Mouse (Mus musculus): ENCODE results near the gene 9430097D07Rik. TPM values are rescaled to one million over a fixed set of nuclear protein-coding genes. Genes with fewer than 3 reads are reported as not detected.

9430097D07Rik gene
- polyA plus RNA-seq, 1 experiment = not detected

DNA sequence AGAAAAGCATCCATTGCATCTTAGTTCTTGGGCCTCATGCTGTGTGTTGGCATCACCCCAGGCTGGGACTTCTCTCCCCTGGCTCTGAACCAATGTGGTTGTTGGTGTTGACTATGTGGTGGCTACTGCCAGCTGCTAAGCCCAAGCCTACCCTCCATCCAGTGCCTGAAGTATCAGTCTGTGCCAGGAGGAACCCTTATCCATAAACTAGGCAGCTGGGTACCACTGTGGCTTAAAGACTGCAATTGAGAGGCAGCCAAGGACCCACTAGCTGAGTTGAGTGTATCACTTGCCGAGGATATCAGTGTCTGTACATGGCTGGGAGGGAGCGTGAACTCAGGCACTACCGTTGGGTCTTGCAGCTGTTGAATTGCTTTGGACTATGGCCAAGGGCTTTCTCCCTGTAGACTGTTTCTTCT lies 32.4 kb downstream of the 9430097D07Rik start:
- H3K27ac ChIP-seq (ENCODE audit: insufficient read depth, low read depth, low read length) = no peak overlapping the region
- WGBS = 35% methylated on average over 3 of the region's 3 CpGs
- TF ChIP-seq POLR2A (IDR thresholded peaks at IDR 0.05; ENCODE audit: insufficient read depth, low read depth, low read length) (no peak), CTCF (IDR thresholded peaks at IDR 0.05; ENCODE audit: insufficient read depth, low read depth, low read length) (no peak)
- H3K4me1 ChIP-seq (ENCODE audit: control insufficient read depth, insufficient read depth, low read length) = peaks cover 19% of the 10 kb centered on the region
- no peak overlapping the region for H3K4me3 ChIP-seq (ENCODE audit: insufficient read depth, low read depth, low read length)

DNA sequence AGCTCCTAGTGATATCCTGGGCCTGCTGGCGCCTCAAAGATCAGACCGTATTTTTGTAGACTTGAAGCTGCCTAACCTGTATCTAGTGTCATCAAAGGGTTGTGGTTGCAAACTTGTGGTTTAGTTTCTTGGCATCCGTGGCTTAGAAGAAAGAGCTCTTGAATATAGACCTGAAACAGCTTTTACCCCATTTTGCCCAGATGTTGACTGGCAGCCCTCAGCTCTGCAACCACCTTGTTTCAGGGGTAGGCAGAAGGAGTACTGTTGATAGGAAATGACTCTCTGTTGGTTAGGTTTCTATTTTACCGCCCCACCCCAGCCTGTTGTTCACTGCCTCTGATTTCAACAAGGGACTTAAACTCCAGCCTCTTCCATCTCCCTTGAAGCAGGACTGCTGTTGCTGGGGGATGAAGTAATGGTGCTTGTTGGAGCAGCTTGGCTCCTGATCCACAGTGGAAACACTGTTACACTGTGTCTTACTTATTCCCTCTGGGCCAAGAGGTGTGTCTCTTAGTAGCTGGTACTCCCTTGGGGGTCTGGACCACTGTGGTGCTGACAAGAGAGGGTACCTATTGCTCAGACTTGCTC lies 33.4 kb downstream of the 9430097D07Rik start:
- Histone ChIP-seq H3K27ac (ENCODE audit: insufficient read depth, low read depth, low read length) (no peak overlapping the region), H3K4me3 (ENCODE audit: insufficient read depth, low read depth, low read length) (no peak overlapping the region), H3K4me1 (ENCODE audit: control insufficient read depth, insufficient read depth, low read length) (peaks cover 18% of the 10 kb centered on the region)
- 84% methylated on average over 4 of the region's 4 CpGs for WGBS
- TF ChIP-seq POLR2A (IDR thresholded peaks at IDR 0.05; ENCODE audit: insufficient read depth, low read depth, low read length) = no peak
- TF ChIP-seq CTCF (IDR thresholded peaks at IDR 0.05; ENCODE audit: insufficient read depth, low read depth, low read length) = no peak

DNA sequence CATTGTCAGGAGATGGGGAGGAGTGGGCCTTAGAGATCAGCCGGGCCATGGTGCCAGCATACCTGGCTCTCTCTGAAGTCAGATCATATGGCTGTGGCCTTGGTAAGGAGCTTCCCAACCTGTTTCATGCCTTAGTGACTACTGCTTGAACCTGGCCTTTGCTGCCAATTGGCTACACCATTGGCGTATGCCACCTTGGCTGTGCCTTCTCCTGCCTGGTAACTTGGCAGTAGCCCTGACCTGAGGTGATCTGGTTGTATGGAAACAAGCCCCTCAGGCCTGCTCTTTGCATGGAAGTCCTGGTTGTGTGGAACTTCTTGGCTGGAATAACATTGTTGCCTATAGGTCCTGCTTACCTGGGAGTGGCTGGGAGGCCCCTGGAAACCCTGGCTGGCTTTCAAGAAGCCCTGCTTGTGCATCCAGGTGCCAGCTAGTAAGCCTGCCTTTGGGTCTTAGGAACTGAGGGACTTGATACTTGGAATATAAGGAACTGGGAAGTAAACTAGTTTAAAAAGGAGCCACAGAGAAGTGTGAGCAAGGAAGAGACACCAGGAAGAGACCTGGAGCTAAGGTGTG lies 34.1 kb downstream of the 9430097D07Rik start:
- 87% methylated on average over 2 of the region's 2 CpGs for WGBS
- H3K4me3 ChIP-seq (ENCODE audit: insufficient read depth, low read depth, low read length) = no peak overlapping the region
- TF ChIP-seq CTCF (IDR thresholded peaks at IDR 0.05; ENCODE audit: insufficient read depth, low read depth, low read length) = no peak
- no peak for TF ChIP-seq POLR2A (IDR thresholded peaks at IDR 0.05; ENCODE audit: insufficient read depth, low read depth, low read length)
- no peak overlapping the region for H3K27ac ChIP-seq (ENCODE audit: insufficient read depth, low read depth, low read length)
- H3K4me1 ChIP-seq (ENCODE audit: control insufficient read depth, insufficient read depth, low read length) = peaks cover 24% of the 10 kb centered on the region

DNA sequence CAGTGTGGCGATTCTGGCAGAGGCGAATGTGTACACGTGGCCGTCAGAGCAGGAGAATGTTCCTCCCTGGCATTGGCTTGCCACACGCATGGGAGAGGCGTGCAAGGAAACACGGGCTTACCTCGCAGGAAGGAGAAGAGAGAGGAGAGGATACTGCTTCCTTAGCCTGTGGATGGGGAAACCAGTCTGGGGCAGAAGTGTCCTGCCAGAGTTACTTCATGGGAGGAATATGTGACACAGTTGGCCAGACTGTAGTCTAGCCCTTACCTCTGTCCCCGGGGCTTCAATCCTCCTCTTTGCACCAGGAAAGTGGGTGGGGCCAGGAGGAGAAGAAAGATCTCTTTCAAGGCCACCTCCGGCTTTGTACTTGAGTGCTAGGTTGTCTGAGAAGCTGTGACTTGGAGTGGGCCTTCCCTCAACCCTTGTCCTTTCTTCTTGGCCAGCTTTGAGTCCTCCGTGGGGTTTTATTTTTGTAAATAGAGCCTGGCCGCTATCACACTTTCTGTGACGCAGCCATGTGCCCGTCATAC lies 36.0 kb downstream of the 9430097D07Rik start:
- H3K27ac ChIP-seq (ENCODE audit: insufficient read depth, low read depth, low read length) = no peak overlapping the region
- 74% methylated on average over 14 of the region's 14 CpGs for WGBS
- no peak overlapping the region for H3K4me3 ChIP-seq (ENCODE audit: insufficient read depth, low read depth, low read length)
- peaks cover 29% of the 10 kb centered on the region for H3K4me1 ChIP-seq (ENCODE audit: control insufficient read depth, insufficient read depth, low read length)
- no peak for TF ChIP-seq CTCF (IDR thresholded peaks at IDR 0.05; ENCODE audit: insufficient read depth, low read depth, low read length)

DNA sequence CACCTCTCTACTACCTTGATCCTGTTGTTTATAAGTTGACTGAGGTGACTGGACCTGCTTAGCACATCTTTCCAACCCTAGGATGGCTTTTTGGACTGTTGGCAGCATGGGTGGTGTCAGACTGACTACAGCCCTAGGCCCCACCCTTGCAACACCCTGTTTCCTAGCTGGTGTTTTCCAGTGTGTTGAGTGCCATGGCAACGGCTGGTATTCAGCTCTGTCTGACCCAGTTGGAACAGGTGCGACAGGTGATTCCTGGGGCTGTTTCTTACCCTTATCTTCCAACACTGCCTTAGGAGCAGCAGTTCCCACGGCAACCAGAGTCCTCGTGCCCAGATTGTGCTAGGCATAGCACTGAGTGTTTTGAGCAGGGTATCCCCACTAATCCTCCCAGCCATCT lies 37.0 kb downstream of the 9430097D07Rik start:
- WGBS = 43% methylated on average over 4 of the region's 4 CpGs
- H3K4me1 ChIP-seq (ENCODE audit: control insufficient read depth, insufficient read depth, low read length) = peaks cover 31% of the 10 kb centered on the region
- no peak overlapping the region; the same call in 1 of the 2 replicates for H3K4me3 ChIP-seq (ENCODE audit: insufficient read depth, low read depth, low read length)
- TF ChIP-seq POLR2A (IDR thresholded peaks at IDR 0.05; ENCODE audit: insufficient read depth, low read depth, low read length) (no peak), CTCF (IDR thresholded peaks at IDR 0.05; ENCODE audit: insufficient read depth, low read depth, low read length) (no peak)
- H3K27ac ChIP-seq (ENCODE audit: insufficient read depth, low read depth, low read length) = no peak overlapping the region

DNA sequence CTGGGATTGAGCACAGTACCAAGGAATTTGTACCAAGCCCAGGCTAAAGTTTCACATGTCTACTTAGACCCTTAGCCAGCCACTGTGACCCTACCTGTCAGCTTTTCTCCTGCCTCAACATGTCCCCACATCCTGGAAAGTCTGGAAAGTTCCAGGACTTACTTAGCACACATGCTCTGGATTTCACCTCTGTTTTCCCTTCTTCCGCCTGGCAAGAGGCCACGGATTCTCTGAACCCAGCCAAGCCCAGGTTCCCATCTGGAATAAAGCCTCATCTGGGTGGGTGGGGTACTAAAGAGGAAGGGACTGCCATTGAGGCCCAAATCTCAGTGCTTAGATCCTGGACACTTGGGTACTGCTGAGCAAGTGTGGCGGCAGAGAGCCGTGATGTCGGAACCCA lies 37.5 kb downstream of the 9430097D07Rik start:
- Histone ChIP-seq H3K27ac (ENCODE audit: insufficient read depth, low read depth, low read length) (no peak overlapping the region), H3K4me3 (ENCODE audit: insufficient read depth, low read depth, low read length) (peak overlapping the region; percentile 6; the same call in 1 of the 2 replicates), H3K4me1 (ENCODE audit: control insufficient read depth, insufficient read depth, low read length) (peaks cover 31% of the 10 kb centered on the region)
- no peak for TF ChIP-seq POLR2A (IDR thresholded peaks at IDR 0.05; ENCODE audit: insufficient read depth, low read depth, low read length)
- no peak for TF ChIP-seq CTCF (IDR thresholded peaks at IDR 0.05; ENCODE audit: insufficient read depth, low read depth, low read length)
- 71% methylated on average over 5 of the region's 5 CpGs for WGBS

DNA sequence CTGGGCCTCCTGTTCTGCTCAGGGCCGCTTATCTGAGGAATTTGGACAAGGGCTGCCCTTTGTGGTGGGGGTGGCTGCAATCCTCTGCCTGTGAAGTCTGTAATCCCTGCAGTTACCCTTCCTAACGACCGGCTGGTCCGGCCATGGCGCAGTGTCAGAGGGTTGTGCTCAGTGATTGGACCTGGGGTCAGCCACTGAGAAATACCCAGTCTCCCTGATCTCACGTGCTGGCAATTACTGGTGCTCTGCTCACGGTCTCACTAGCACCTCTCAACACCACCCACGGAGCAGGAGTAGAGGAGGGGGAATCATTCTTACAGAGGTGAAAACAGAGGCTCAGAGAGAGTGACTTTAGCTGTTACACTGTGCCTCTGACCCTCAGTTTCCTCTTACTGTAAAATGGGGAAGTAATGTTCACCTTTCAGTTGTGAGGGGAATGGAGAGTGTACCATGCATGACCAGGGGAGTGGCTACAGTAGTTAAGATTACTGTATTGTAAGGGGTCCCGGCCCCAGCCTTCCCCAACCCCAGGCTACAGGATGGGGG lies 38.1 kb downstream of the 9430097D07Rik start:
- no peak for TF ChIP-seq CTCF (IDR thresholded peaks at IDR 0.05; ENCODE audit: insufficient read depth, low read depth, low read length)
- TF ChIP-seq POLR2A (IDR thresholded peaks at IDR 0.05; ENCODE audit: insufficient read depth, low read depth, low read length) = no peak
- Histone ChIP-seq H3K27ac (ENCODE audit: insufficient read depth, low read depth, low read length) (no peak overlapping the region), H3K4me3 (ENCODE audit: insufficient read depth, low read depth, low read length) (peak overlapping the region; percentile 74), H3K4me1 (ENCODE audit: control insufficient read depth, insufficient read depth, low read length) (peaks cover 31% of the 10 kb centered on the region)
- WGBS = 36% methylated on average over 9 of the region's 9 CpGs

DNA sequence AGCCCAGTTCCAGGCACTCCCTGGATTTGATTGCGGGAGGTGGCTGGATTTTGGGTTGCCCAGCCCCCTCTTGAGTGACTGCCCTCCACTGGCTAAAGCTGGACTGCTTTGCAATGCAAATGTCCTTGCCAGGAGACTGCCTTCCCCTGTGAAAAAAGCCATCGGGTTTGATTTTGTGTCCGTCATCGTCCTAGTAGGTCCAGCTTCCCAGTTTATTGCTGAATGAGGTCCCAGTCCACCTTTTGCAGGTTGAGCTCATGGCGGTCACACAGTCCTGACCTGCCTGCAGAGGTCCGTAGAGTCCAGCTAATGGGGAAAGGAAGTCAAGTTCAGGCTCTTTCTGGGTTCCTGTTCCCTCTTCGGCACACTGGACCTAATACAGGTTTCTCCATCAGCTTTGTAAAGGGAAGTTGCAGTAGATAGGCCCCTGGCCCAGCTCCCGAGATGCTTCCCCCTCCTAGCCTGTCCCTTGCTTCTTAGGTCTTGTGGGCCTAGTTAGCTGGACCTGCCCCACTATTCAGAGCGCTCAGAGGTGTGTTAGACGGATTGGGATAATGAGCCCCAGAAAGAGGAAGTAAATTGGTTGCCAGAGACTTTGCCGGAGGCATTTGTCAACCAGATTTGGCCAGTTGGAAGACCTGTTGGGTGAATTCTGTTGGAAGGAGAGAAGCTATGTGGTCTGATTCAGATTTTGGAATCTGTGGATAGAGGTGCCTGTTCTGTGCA lies 38.7 kb downstream of the 9430097D07Rik start:
- Histone ChIP-seq H3K4me3 (ENCODE audit: insufficient read depth, low read depth, low read length) (peak overlapping the region; percentile 74), H3K4me1 (ENCODE audit: control insufficient read depth, insufficient read depth, low read length) (peaks cover 31% of the 10 kb centered on the region), H3K27ac (ENCODE audit: insufficient read depth, low read depth, low read length) (peak overlapping the region; percentile 12; the same call in 1 of the 2 replicates)
- no peak for TF ChIP-seq CTCF (IDR thresholded peaks at IDR 0.05; ENCODE audit: insufficient read depth, low read depth, low read length)
- 30% methylated on average over 11 of the region's 11 CpGs for WGBS

Measured in olfactory bulb, adult 2 months (tissue).